7 mouse cellular contexts compared by ENCODE assay signal in the genomic region with DNA sequence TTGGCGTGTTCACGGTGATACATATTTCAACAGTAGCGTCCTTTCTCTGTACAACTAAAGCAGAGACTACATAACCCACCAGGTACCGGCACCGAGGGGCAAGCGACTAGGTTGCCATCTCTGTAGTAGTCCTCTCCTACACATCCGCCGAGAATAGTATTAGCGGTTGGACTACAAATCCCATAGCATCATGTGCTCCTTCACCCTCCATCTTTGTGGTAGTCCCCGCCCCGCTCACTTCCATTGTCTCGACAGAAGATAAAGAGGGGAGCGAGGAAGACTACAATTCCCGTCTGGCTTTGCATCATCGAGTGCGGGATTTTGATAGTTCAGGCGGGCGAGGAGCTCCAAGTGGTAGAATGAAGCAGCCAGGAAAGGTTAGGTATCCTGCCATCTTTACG. TPM values are rescaled to one million over a fixed set of nuclear protein-coding genes. Genes with fewer than 3 reads are reported as not detected.
DNase-seq lines count a peak whose midpoint lies in the region; ATAC-seq lines count a peak whose summit lies in the region.

No protein-coding gene starts in this region.

- peak overlapping the region; percentile 83 for H3K27ac ChIP-seq in intestine, embryonic 14.5 days (ENCODE audit: low read depth)

- ATAC-seq in intestine, embryonic 14.5 days (replicated peaks; ENCODE audit: low FRiP score, low TSS enrichment, low read depth), result peak; percentile 78

- no peaks in the 10 kb centered on the region for H3K9me3 ChIP-seq in intestine, embryonic 14.5 days (ENCODE audit: control insufficient read depth, low read length)

- H3K36me3 ChIP-seq in intestine, embryonic 14.5 days (ENCODE audit: control insufficient read depth, insufficient read depth, low read length), result peaks cover 21% of the 10 kb centered on the region

- under 1% methylated on average over 19 of the region's 19 CpGs for WGBS in intestine, embryonic 14.5 days

- H3K9ac ChIP-seq in intestine, embryonic 14.5 days (ENCODE audit: low read length), result peak overlapping the region; percentile 82

- peak overlapping the region; percentile 71 for H3K4me3 ChIP-seq in intestine, embryonic 14.5 days (ENCODE audit: low read depth, low read length)

- intact Hi-C loops in left cerebral cortex, postnatal 14 days (cut with DNase I), result no loop called here

- peak overlapping the region; percentile 89 for H3K4me2 ChIP-seq in intestine, embryonic 14.5 days (ENCODE audit: low read length)

- H3K4me1 ChIP-seq in intestine, embryonic 14.5 days (replicated peaks; ENCODE audit: control insufficient read depth, insufficient read depth, low read length), result peaks cover 12% of the 10 kb centered on the region

- DNase-seq in adrenal gland, adult 2 months, result peak; percentile 95
- DNase-seq in embryo, embryonic 11 days, result peak; percentile 97
- DNase-seq in gastrocnemius, postnatal 25 days, result peak; percentile 92
- DNase-seq in intestine, embryonic 14.5 days (ENCODE audit: low spot score), result peak; percentile 92
- peak; percentile 94 to 99 for DNase-seq in left cerebral cortex, postnatal 14 days (ENCODE audit: low spot score in 2 of 2)
- DNase-seq in mesoderm, embryonic 11.5 days (ENCODE audit: low read depth, low spot score), result peak; percentile 95
- DNase-seq in right cerebral cortex, postnatal 36 days (ENCODE audit: low spot score in 2 of 2), result peak; percentile 92 to 97

- no peaks in the 10 kb centered on the region for H3K27me3 ChIP-seq in intestine, embryonic 14.5 days (replicated peaks; ENCODE audit: control insufficient read depth, insufficient read depth, low read length)

RNA-seq across cellular contexts. Expression of gene Fbxl19, which starts 0.9 kb away (rescaled TPM):
- total RNA-seq in adrenal gland, adult 2 months (2021), result 10 to 100 TPM in 1 of 2 experiments, 1 to 10 TPM in 1; 9.5 to 11.6 TPM
- 34.5 and 42.6 TPM in 2 replicates for polyA plus RNA-seq in adrenal gland, adult 2 months (2012; rRNA removed)
- 1 to 10 TPM; 1.9 to 2.4 TPM for total RNA-seq in gastrocnemius, postnatal 25 days (2021)
- polyA plus RNA-seq in intestine, embryonic 14.5 days (2014; fragmentation: Nextera tagmentation; extraction: Ambion mirVana), result 3.3 and 4.2 TPM in 2 replicates
- total RNA-seq in left cerebral cortex, postnatal 14 days (2021), result 10 to 100 TPM; 89.1 to 89.8 TPM

RNA-seq across cellular contexts. Expression of gene Ctf2, which starts 13.3 kb away (rescaled TPM):
- not detected for total RNA-seq in adrenal gland, adult 2 months (2021)
- polyA plus RNA-seq in adrenal gland, adult 2 months (2012; rRNA removed), result not detected in 2 replicates
- total RNA-seq in gastrocnemius, postnatal 25 days (2021), result not detected
- polyA plus RNA-seq in intestine, embryonic 14.5 days (2014; fragmentation: Nextera tagmentation; extraction: Ambion mirVana), result 0.27 and 0.30 TPM in 2 replicates
- not detected for total RNA-seq in left cerebral cortex, postnatal 14 days (2021)

RNA-seq across cellular contexts. Expression of gene Orai3, which starts 24.4 kb away (rescaled TPM):
- 10 to 100 TPM; 28.3 to 32.8 TPM for total RNA-seq in adrenal gland, adult 2 months (2021)
- polyA plus RNA-seq in adrenal gland, adult 2 months (2012; rRNA removed), result 90.6 and 94.8 TPM in 2 replicates
- 1 to 10 TPM; 8.9 to 9.5 TPM for total RNA-seq in gastrocnemius, postnatal 25 days (2021)
- polyA plus RNA-seq in intestine, embryonic 14.5 days (2014; fragmentation: Nextera tagmentation; extraction: Ambion mirVana), result 17.1 and 21.9 TPM in 2 replicates
- 10 to 100 TPM; 19.8 to 22.5 TPM for total RNA-seq in left cerebral cortex, postnatal 14 days (2021)

RNA-seq across cellular contexts. Expression of gene Setd1a, which starts 31.2 kb away (rescaled TPM):
- total RNA-seq in adrenal gland, adult 2 months (2021), result 10 to 100 TPM; 36.0 to 42.6 TPM
- 12.6 and 15.9 TPM in 2 replicates for polyA plus RNA-seq in adrenal gland, adult 2 months (2012; rRNA removed)
- 10 to 100 TPM; 15.0 to 15.4 TPM for total RNA-seq in gastrocnemius, postnatal 25 days (2021)
- polyA plus RNA-seq in intestine, embryonic 14.5 days (2014; fragmentation: Nextera tagmentation; extraction: Ambion mirVana), result 25.0 and 25.6 TPM in 2 replicates
- 10 to 100 TPM; 43.3 to 44.9 TPM for total RNA-seq in left cerebral cortex, postnatal 14 days (2021)

RNA-seq across cellular contexts. Expression of gene Ctf1, which starts 32.7 kb away (rescaled TPM):
- 1 to 10 TPM; 3.3 to 3.7 TPM for total RNA-seq in adrenal gland, adult 2 months (2021)
- polyA plus RNA-seq in adrenal gland, adult 2 months (2012; rRNA removed), result 18.9 and 22.1 TPM in 2 replicates
- total RNA-seq in gastrocnemius, postnatal 25 days (2021), result 10 to 100 TPM; 13.8 to 15.1 TPM
- polyA plus RNA-seq in intestine, embryonic 14.5 days (2014; fragmentation: Nextera tagmentation; extraction: Ambion mirVana), result 13.6 and 14.0 TPM in 2 replicates
- 1 to 10 TPM; 2.3 to 2.7 TPM for total RNA-seq in left cerebral cortex, postnatal 14 days (2021)

Comparison
In these comparisons a context has a peak if more than half of its experiments do, and no peak if none do; other contexts are left out.
1. Peak in every context shown above with its lines: DNase-seq, ATAC-seq, H3K4me3 ChIP-seq and H3K27ac ChIP-seq.
2. RNA of gene Fbxl19, which starts 0.9 kb away (total RNA-seq): 89.1 to 89.8 TPM in left cerebral cortex, postnatal 14 days; 9.5 to 11.6 TPM in adrenal gland, adult 2 months and 1.9 to 2.4 TPM in gastrocnemius, postnatal 25 days; every median in the first group is over 4 times any median in the second.